ENCODE assay signal across 10 mouse cellular contexts in genomic region chr11:113627785-113628184, GRCm38 (mm10). TPM values are rescaled to one million over a fixed set of nuclear protein-coding genes. Genes with fewer than 3 reads are reported as not detected.
DNase-seq lines count a peak whose midpoint lies in the region; TF ChIP-seq lines count a peak whose summit lies in the region.
"Had no signal": no experiment of that assay in that cellular context is flagged by ENCODE, and none has a peak within 500 bp of the region (broad histone marks: within the 10 kb centered on the region; RNA-seq: fewer than 3 reads in every experiment).

No protein-coding gene starts in this region.

- TF ChIP-seq CTCF in layer of hippocampus, adult 2 months (conservative IDR thresholded peaks at IDR 0.05) = peak; percentile 77

- peak; percentile 42 for DNase-seq in adrenal gland, postnatal 14 days
- no peak for DNase-seq in adrenal gland, adult 8-10 months
- DNase-seq in layer of hippocampus, adult 2 months (ENCODE audit: low spot score in 2 of 2) = peak in 1 of 2 experiments; percentile 43
- DNase-seq in layer of hippocampus, adult 11-12 months (ENCODE audit: low spot score) = no peak
- peak; percentile 55 for DNase-seq in A20 (ENCODE audit: low read depth, low spot score)
- peak; percentile 46 for DNase-seq in embryo, embryonic 11 days
- DNase-seq in right cerebral cortex, postnatal 25 days = no peak
- no peak for DNase-seq in spleen, adult 12 weeks (ENCODE audit: low spot score)
- DNase-seq: kidney, adult 11 months had no signal

- no peak overlapping the region for H3K4me3 ChIP-seq in layer of hippocampus, adult 2 months
- H3K4me3 ChIP-seq: megakaryocyte, embryonic 14.5 days had no signal

- H3K27ac ChIP-seq in layer of hippocampus, adult 2 months = no peak overlapping the region

RNA-seq across cellular contexts. Expression of gene Sstr2, which starts 8.6 kb away (rescaled TPM):
- 2.4 and 2.6 TPM in 2 replicates for total RNA-seq in adrenal gland, postnatal 14 days (2021)
- 1 to 10 TPM; 1.3 to 6.2 (median 3.7) TPM for total RNA-seq in adrenal gland, adult 8-10 months (2022)
- 10 to 100 TPM; 22.0 to 23.2 TPM for total RNA-seq in layer of hippocampus, adult 2 months (2021)

RNA-seq across cellular contexts. Expression of gene Cog1, which starts 21.2 kb away (rescaled TPM):
- 30.8 and 31.9 TPM in 2 replicates for total RNA-seq in adrenal gland, postnatal 14 days (2021)
- total RNA-seq in adrenal gland, adult 8-10 months (2022) = 10 to 100 TPM; 45.5 to 63.0 (median 54.6) TPM
- total RNA-seq in layer of hippocampus, adult 2 months (2021) = 10 to 100 TPM; 59.5 to 63.2 TPM

RNA-seq across cellular contexts. Expression of gene Slc39a11, which starts 22.1 kb away (rescaled TPM):
- 13.7 and 17.5 TPM in 2 replicates for total RNA-seq in adrenal gland, postnatal 14 days (2021)
- 10 to 100 TPM; 32.5 to 40.2 (median 36.8) TPM for total RNA-seq in adrenal gland, adult 8-10 months (2022)
- 10 to 100 TPM; 21.7 to 23.1 TPM for total RNA-seq in layer of hippocampus, adult 2 months (2021)

RNA-seq across cellular contexts. Expression of gene Fam104a, which starts 56.2 kb away (rescaled TPM):
- total RNA-seq in adrenal gland, postnatal 14 days (2021) = 25.7 and 28.5 TPM in 2 replicates
- total RNA-seq in adrenal gland, adult 8-10 months (2022) = 10 to 100 TPM; 28.9 to 34.4 (median 31.0) TPM
- 10 to 100 TPM; 26.4 to 29.1 TPM for total RNA-seq in layer of hippocampus, adult 2 months (2021)

RNA-seq across cellular contexts. Expression of gene D11Wsu47e, which starts 56.4 kb away (rescaled TPM):
- total RNA-seq in adrenal gland, postnatal 14 days (2021) = 15.9 and 18.2 TPM in 2 replicates
- total RNA-seq in adrenal gland, adult 8-10 months (2022) = 10 to 100 TPM; 16.7 to 21.8 (median 18.1) TPM
- 10 to 100 TPM; 13.2 to 16.2 TPM for total RNA-seq in layer of hippocampus, adult 2 months (2021)

Comparison
In these comparisons a context has a peak if more than half of its experiments do, and no peak if none do; other contexts are left out.
1. DNase-seq: peak in adrenal gland, postnatal 14 days (single experiment), A20 (single experiment) and embryo, embryonic 11 days (single experiment); none in adrenal gland, adult 8-10 months (single experiment), layer of hippocampus, adult 11-12 months (single experiment), right cerebral cortex, postnatal 25 days (single experiment) and spleen, adult 12 weeks (single experiment).